Mouse (Mus musculus) urinary bladder, postnatal 4 days (tissue): Measurements from ENCODE around the gene Adad2.

Source experiments
- DNase-seq, 2 experiments: peaks; one replicate each; pipeline ENCODE4 v3.0.0; 2021 to 2022; ENCODE audit warnings: low spot score in 2 of 2

The Adad2 gene

GRCm38 (mm10) chr8:119641058-119641457, 28.5 kb downstream of the Adad2 start:
- DNase-seq, result no peak

GRCm38 (mm10) chr8:119642960-119643359, 30.4 kb downstream of the Adad2 start:
- DNase-seq, result no peak

- no peak for DNase-seq
Observed at GRCm38 (mm10) chr8:119644429-119644960, 31.9 kb downstream of the Adad2 start.

- DNase-seq, result no peak
Observed at GRCm38 (mm10) chr8:119644981-119645597, 32.5 kb downstream of the Adad2 start.

GRCm38 (mm10) chr8:119646197-119646596, 33.6 kb downstream of the Adad2 start:
- DNase-seq, result no peak

GRCm38 (mm10) chr8:119646846-119647245, 34.3 kb downstream of the Adad2 start:
- no peak for DNase-seq

- peak in 1 of 2 experiments; percentile 46 for DNase-seq
Observed at GRCm38 (mm10) chr8:119651324-119651723, 38.8 kb downstream of the Adad2 start.

- DNase-seq, result no peak
Observed at GRCm38 (mm10) chr8:119656709-119657464, 44.3 kb downstream of the Adad2 start.

GRCm38 (mm10) chr8:119661081-119661480, 48.5 kb downstream of the Adad2 start:
- DNase-seq, result peak; percentile 58 to 64

- DNase-seq, result no peak
Observed at GRCm38 (mm10) chr8:119661892-119662291, 49.3 kb downstream of the Adad2 start.

GRCm38 (mm10) chr8:119663440-119663839, 50.9 kb downstream of the Adad2 start:
- no peak for DNase-seq

GRCm38 (mm10) chr8:119665270-119665669, 52.7 kb downstream of the Adad2 start:
- peak in 1 of 2 experiments; percentile 75 for DNase-seq
